Mouse (Mus musculus): Measurements from ENCODE around the gene Clba1. TPM values are rescaled to one million over a fixed set of nuclear protein-coding genes. Genes with fewer than 3 reads are reported as not detected.

Gene Clba1
- total RNA-seq, 1 experiment: 5.0 TPM

DNA sequence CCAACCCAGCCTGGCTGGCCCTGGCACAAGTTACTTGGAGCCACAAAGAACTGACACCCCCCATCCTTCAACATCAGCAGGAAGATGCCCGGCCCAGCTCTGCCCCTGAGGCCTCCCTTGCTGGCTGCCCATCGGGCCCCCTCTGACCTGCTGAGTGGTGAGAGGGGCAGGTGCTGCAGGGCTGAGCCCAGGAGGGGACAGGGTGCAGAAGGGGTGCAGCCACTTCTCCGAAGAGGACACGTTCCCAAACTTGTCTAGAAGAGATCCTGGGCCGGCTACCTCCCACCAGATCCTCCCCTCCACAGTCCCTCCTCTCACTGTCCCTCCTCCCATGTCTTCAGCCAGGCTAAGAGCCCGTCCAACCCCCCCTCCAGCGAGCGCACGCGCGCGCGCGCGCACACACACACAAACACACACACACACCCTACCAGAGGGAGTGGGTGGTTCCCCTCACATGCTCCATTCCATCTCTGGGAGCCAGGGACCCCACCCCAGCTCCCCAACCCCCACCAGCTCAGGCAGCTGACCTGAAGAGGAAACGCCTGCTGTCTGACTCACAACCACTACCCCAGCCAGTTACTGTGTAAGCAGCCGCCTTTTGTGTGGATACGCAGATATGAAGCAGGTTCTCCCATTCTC is 13.2 kb upstream of the Clba1 start:
- Histone ChIP-seq H3K4me3 (ENCODE audit: insufficient read depth in 1 of 2, low read depth in 1 of 2, low read length in 2 of 2, poor library complexity in 1 of 2, severe bottlenecking in 1 of 2) (peak overlapping the region; percentile 45 to 57), H3K9ac (ENCODE audit: insufficient read depth, low read depth, low read length, poor library complexity, severe bottlenecking) (peak overlapping the region; percentile 66), H3K36me3 (ENCODE audit: control insufficient read depth, insufficient read depth, low read length, poor library complexity, severe bottlenecking) (no peaks in the 10 kb centered on the region), H3K4me1 (ENCODE audit: control insufficient read depth in 2 of 2, insufficient read depth in 2 of 2, low read length in 2 of 2, poor library complexity in 1 of 2) (peaks cover 4 to 53% of the 10 kb centered on the region in 2 experiments; a peak in 3 of 4 replicates), H3K9me3 (ENCODE audit: control insufficient read depth, insufficient read depth, low read depth, low read length) (no peaks in the 10 kb centered on the region), H3K27ac (ENCODE audit: insufficient read depth, low read depth, low read length, poor library complexity, severe bottlenecking) (no peak overlapping the region; the same call in 1 of the 2 replicates)
- in situ Hi-C loops (cut with MboI; ENCODE audit: low sequenced_read_pairs in 2 of 2, unreplicated experiment in 2 of 2): no loop called here
- DNase-seq (ENCODE audit: low read depth, low spot score): peak; percentile 42
- TF ChIP-seq MAFK (IDR thresholded peaks at IDR 0.05; ENCODE audit: insufficient read depth, low read depth, low read length) (no peak), HCFC1 (IDR thresholded peaks at IDR 0.05; ENCODE audit: borderline replicate concordance, insufficient read depth, low read length) (no peak), CHD2 (IDR thresholded peaks at IDR 0.05; ENCODE audit: low read depth, low read length) (no peak), ZNF384 (IDR thresholded peaks at IDR 0.05; ENCODE audit: low read depth, low read length) (no peak), ZC3H11A (IDR thresholded peaks at IDR 0.05; ENCODE audit: borderline replicate concordance, low read depth, low read length) (no peak)

DNA sequence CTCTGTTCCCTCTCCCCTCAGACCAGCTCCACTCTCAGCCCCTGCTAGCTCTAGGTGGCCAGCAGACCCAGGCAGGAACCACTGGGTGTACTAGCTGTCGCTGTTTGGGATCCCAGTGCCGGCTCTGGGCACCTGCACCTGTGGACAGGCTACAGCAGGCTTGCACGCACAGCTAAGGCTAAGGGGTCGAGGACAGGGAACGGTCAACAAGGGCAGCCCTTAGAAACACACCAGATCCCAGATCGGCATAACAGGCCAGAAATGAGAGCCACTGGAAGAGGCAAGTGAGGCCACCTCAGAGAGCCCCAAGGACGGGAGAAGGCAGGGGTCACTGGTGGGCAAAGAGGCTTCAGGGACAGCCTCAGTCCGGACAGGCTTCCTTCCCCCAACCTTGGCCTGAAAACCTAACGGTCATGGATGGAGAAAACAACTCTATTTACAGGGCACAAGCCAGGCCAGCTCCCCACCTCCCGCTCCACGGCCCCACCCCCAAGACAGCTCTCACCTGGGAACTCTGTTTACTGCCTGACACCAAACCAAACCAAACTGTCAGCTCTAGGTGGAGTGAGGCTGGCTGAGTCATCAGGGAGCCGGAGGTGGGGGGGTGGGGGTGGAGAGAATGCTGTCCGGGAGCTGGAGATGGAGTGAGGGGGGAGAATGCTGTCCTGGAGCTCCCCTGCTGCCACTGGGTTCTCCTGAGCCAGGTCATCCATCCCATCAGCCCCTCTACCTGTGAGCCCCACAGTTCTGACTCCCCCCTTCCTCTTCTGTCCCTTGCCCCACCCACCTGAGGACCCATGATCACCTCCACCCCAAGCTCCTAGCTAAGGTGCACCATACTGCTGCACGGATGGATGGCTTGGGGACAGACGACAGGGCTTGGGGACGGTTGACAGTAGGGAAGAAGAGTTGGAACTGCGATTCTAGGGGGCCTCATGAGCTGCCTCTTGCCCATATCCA is 11.9 kb upstream of the Clba1 start:
- H3K4me1 ChIP-seq (ENCODE audit: control insufficient read depth in 2 of 2, insufficient read depth in 2 of 2, low read length in 2 of 2, poor library complexity in 1 of 2): peaks cover 4 to 53% of the 10 kb centered on the region in 2 experiments; a peak in 3 of 4 replicates
- no peak overlapping the region for H3K27ac ChIP-seq (ENCODE audit: insufficient read depth, low read depth, low read length, poor library complexity, severe bottlenecking)
- no peak for DNase-seq (ENCODE audit: low read depth, low spot score)
- in situ Hi-C loops (cut with MboI; ENCODE audit: low sequenced_read_pairs in 2 of 2, unreplicated experiment in 2 of 2): no loop called here
- H3K36me3 ChIP-seq (ENCODE audit: control insufficient read depth, insufficient read depth, low read length, poor library complexity, severe bottlenecking): no peaks in the 10 kb centered on the region
- no peak overlapping the region; the same call in 1 of the 2 replicates for H3K9ac ChIP-seq (ENCODE audit: insufficient read depth, low read depth, low read length, poor library complexity, severe bottlenecking)
- H3K9me3 ChIP-seq (ENCODE audit: control insufficient read depth, insufficient read depth, low read depth, low read length): no peaks in the 10 kb centered on the region
- TF ChIP-seq ZC3H11A (IDR thresholded peaks at IDR 0.05; ENCODE audit: borderline replicate concordance, low read depth, low read length): no peak
- no peak for TF ChIP-seq MAFK (IDR thresholded peaks at IDR 0.05; ENCODE audit: insufficient read depth, low read depth, low read length)
- TF ChIP-seq CHD2 (IDR thresholded peaks at IDR 0.05; ENCODE audit: low read depth, low read length): no peak
- no peak for TF ChIP-seq HCFC1 (IDR thresholded peaks at IDR 0.05; ENCODE audit: borderline replicate concordance, insufficient read depth, low read length)
- TF ChIP-seq ZNF384 (IDR thresholded peaks at IDR 0.05; ENCODE audit: low read depth, low read length): no peak
- H3K4me3 ChIP-seq (ENCODE audit: insufficient read depth in 1 of 2, low read depth in 1 of 2, low read length in 2 of 2, poor library complexity in 1 of 2, severe bottlenecking in 1 of 2): no peak overlapping the region

DNA sequence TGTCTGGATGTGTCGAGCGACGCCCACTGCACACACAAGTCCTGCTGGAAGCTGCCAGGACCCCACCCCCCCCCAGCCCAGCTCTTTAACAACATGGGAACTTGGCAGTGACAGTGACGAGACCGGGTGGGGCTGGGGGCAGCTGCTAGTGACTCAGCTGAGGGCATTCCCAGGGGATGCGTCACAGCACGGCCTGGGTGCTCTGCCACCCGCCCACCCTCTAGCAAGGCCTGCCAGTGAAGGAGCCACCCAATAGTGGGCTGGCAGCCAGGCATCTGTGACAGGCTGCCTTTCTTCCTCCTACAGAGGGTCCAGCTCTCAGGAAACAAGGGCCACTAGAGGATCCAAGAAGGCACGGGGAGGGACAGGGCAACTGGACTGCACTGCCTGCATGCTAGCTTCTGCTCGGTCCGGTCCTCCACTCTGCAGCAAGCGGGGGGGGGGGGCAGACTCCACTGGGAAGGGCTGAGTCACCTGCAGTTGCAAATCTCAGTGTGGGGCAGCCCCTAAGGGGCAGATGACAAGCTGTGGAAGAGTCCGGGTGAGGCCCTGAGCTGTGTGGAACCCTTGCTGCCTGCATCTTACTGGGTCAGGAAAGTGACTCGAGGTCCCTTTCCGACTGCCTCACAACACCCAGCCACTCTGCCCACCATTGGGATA is 10.9 kb upstream of the Clba1 start:
- Histone ChIP-seq H3K9ac (ENCODE audit: insufficient read depth, low read depth, low read length, poor library complexity, severe bottlenecking) (no peak overlapping the region), H3K4me3 (ENCODE audit: insufficient read depth in 1 of 2, low read depth in 1 of 2, low read length in 2 of 2, poor library complexity in 1 of 2, severe bottlenecking in 1 of 2) (no peak overlapping the region), H3K36me3 (ENCODE audit: control insufficient read depth, insufficient read depth, low read length, poor library complexity, severe bottlenecking) (no peaks in the 10 kb centered on the region), H3K27ac (ENCODE audit: insufficient read depth, low read depth, low read length, poor library complexity, severe bottlenecking) (no peak overlapping the region), H3K9me3 (ENCODE audit: control insufficient read depth, insufficient read depth, low read depth, low read length) (no peaks in the 10 kb centered on the region), H3K4me1 (ENCODE audit: control insufficient read depth in 2 of 2, insufficient read depth in 2 of 2, low read length in 2 of 2, poor library complexity in 1 of 2) (peaks cover 3 to 50% of the 10 kb centered on the region in 2 experiments; a peak in 3 of 4 replicates)
- no peak for TF ChIP-seq ZNF384 (IDR thresholded peaks at IDR 0.05; ENCODE audit: low read depth, low read length)
- TF ChIP-seq HCFC1 (IDR thresholded peaks at IDR 0.05; ENCODE audit: borderline replicate concordance, insufficient read depth, low read length): no peak
- TF ChIP-seq ZC3H11A (IDR thresholded peaks at IDR 0.05; ENCODE audit: borderline replicate concordance, low read depth, low read length): no peak
- no peak for TF ChIP-seq MAFK (IDR thresholded peaks at IDR 0.05; ENCODE audit: insufficient read depth, low read depth, low read length)
- TF ChIP-seq CHD2 (IDR thresholded peaks at IDR 0.05; ENCODE audit: low read depth, low read length): no peak
- DNase-seq (ENCODE audit: low read depth, low spot score): no peak
- in situ Hi-C loops (cut with MboI; ENCODE audit: low sequenced_read_pairs in 2 of 2, unreplicated experiment in 2 of 2): no loop called here

DNA sequence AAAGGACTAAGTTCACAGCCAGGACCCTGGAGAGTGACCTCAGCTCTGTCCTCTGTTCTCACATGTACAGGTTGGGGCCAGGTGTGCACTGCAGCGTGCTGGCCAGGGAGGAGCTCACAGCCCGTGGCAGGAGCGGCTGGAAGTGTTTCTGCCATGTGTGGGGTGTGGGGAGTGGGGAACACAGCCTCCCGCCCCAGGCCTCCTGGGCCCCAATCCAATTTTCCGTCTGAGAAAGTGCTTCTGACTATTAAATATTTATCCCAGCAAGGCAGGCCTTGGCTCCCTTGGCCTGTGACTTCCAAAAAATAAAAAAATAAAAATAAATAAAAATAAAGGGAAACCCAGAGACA is 10.4 kb upstream of the Clba1 start:
- H3K9me3 ChIP-seq (ENCODE audit: control insufficient read depth, insufficient read depth, low read depth, low read length): no peaks in the 10 kb centered on the region
- H3K9ac ChIP-seq (ENCODE audit: insufficient read depth, low read depth, low read length, poor library complexity, severe bottlenecking): no peak overlapping the region
- no peaks in the 10 kb centered on the region for H3K36me3 ChIP-seq (ENCODE audit: control insufficient read depth, insufficient read depth, low read length, poor library complexity, severe bottlenecking)
- no peak overlapping the region for H3K4me3 ChIP-seq (ENCODE audit: insufficient read depth in 1 of 2, low read depth in 1 of 2, low read length in 2 of 2, poor library complexity in 1 of 2, severe bottlenecking in 1 of 2)
- TF ChIP-seq ZC3H11A (IDR thresholded peaks at IDR 0.05; ENCODE audit: borderline replicate concordance, low read depth, low read length): no peak
- TF ChIP-seq HCFC1 (IDR thresholded peaks at IDR 0.05; ENCODE audit: borderline replicate concordance, insufficient read depth, low read length): no peak
- no peak for TF ChIP-seq CHD2 (IDR thresholded peaks at IDR 0.05; ENCODE audit: low read depth, low read length)
- TF ChIP-seq ZNF384 (IDR thresholded peaks at IDR 0.05; ENCODE audit: low read depth, low read length): no peak
- no peak for TF ChIP-seq MAFK (IDR thresholded peaks at IDR 0.05; ENCODE audit: insufficient read depth, low read depth, low read length)
- H3K27ac ChIP-seq (ENCODE audit: insufficient read depth, low read depth, low read length, poor library complexity, severe bottlenecking): no peak overlapping the region
- H3K4me1 ChIP-seq (ENCODE audit: control insufficient read depth in 2 of 2, insufficient read depth in 2 of 2, low read length in 2 of 2, poor library complexity in 1 of 2): peaks cover 3 to 44% of the 10 kb centered on the region in 2 experiments; a peak in 3 of 4 replicates
- in situ Hi-C loops (cut with MboI; ENCODE audit: low sequenced_read_pairs in 2 of 2, unreplicated experiment in 2 of 2): no loop called here
- DNase-seq (ENCODE audit: low read depth, low spot score): no peak
